Mouse (Mus musculus) left cerebral cortex, postnatal 25 days (tissue): Measurements from ENCODE around the gene Gm37240. TPM values are rescaled to one million over a fixed set of nuclear protein-coding genes. Genes with fewer than 3 reads are reported as not detected.

ENCODE experiments used
- DNase-seq, 2 experiments: peaks; one replicate each; pipeline ENCODE4 v3.0.0; 2022; ENCODE audit warnings: low spot score in 2 of 2, mixed read lengths in 1 of 2
- intact Hi-C: fragments of 180-260 bp; cut with DNase I; formaldehyde crosslinking; loops from one replicate; pipeline ENCODE4 v1.15.1; 2025
- total RNA-seq, 2 experiments: library from RNA; stranded (reverse); gene quantifications; 2 replicates each; pipeline ENCODE4 v1.2.3; 2021

Gm37240 gene
- total RNA-seq, 2 experiments from 2014 or later: 0.69 to 2.2 TPM

DNA sequence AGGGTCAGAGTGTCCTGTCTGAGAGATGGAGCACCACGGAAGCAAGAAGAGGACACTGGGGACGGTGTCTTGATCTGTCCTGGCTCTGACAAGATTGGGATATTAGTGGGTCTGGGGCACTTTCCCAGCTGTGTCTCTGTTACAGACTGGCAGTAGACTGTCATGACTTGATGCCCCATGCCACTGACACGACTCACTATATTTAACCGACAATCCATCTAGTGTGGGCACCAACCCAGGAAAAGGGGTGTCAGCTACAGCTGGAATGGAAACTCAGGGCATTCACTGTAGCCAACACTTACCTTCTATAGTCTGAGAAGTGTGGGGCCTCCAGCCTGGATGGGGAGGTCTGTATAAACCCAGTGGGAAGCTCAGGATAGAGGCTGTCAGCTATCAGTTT, 681.4 kb downstream of the Gm37240 start:
- intact Hi-C loops: no loop called here
- DNase-seq: no peak

DNA sequence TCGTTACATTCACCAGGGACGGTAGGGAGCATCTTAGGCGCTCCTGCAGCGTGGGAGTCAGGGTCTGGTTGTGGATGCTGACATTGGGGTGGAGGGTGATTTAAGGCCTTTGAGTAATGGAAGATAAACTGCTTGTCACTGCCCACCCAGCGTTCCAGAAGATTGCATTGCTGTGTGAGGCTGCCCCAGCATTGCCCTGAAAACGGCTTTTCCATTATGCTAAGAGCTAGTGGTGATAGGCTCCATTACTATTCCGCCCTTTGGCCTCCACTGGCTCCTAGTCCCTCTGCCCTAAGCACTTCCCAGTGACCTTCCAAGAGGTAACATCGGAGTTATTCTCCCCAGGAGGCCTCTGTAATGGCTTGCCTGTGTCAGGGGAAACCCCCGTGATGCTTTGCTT, 683.7 kb downstream of the Gm37240 start:
- no peak for DNase-seq
- intact Hi-C loops: no loop called here

DNA sequence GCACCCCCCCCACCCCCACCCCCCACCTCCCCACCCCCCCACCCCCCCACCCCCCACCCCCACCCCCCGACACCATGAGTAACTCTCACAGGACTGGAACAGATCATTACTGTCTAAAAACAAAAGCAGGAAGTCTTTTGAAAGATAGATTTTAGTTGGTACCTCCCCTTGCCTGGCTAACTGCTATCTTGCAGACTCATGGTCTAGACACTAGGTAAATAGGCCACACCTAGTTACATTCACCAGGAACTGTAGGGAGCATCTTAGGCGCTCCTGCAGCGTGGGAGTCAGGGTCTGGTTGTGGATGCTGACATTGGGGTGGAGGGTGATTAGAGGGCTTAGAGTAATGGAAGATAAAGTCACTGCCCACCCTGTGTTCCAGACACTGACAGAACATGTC, 684.6 kb downstream of the Gm37240 start:
- no peak for DNase-seq
- intact Hi-C loops: no loop called here

- intact Hi-C loops: no loop called here
- DNase-seq: peak in 1 of 2 experiments; percentile 83
Measured at GRCm38 (mm10) chr3:85201785-85202184, 685.5 kb downstream of the Gm37240 start.

- no peak for DNase-seq
- intact Hi-C loops: no loop called here
Measured at GRCm38 (mm10) chr3:85198496-85198895, 688.8 kb downstream of the Gm37240 start.

DNA sequence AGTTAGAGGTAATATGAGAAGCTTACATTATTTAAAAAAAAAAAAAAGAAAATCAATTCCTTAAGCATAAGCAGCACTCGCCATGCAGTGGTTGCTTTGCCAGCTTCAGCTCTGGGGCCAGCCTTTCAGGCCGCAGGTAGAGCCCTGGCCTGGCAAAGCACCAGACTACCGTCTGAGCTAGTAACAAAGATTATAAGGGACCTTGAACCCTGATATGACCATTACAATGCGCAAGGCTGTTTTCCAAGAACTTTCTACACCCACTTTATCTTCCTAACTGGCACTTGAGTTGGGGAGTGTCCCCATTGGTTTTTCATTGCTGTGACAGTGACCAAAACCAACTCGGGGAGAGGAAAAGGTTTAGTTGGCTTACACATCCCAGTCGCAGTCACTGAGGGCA, 690.2 kb downstream of the Gm37240 start:
- intact Hi-C loops: no loop called here
- no peak for DNase-seq

DNA sequence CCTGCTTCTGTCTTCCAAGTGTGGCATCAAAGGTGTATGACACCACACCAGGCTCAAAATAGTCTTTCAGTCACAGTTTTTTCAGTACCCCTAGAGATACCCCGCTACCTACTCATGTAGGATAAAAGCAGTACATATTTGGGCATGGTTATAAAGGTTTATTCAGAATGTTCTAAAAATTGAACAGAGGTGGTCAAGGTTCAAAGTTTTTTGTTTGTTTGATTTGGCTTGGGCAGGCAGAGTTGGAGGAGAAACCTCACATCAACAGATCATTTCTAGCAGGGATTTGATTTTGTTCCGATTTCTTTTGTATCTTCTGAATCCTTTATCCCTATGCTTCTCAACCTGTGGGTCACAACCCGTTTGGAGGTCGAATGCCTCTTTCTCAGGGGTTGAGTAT, 690.7 kb downstream of the Gm37240 start:
- intact Hi-C loops: no loop called here
- DNase-seq: no peak

DNA sequence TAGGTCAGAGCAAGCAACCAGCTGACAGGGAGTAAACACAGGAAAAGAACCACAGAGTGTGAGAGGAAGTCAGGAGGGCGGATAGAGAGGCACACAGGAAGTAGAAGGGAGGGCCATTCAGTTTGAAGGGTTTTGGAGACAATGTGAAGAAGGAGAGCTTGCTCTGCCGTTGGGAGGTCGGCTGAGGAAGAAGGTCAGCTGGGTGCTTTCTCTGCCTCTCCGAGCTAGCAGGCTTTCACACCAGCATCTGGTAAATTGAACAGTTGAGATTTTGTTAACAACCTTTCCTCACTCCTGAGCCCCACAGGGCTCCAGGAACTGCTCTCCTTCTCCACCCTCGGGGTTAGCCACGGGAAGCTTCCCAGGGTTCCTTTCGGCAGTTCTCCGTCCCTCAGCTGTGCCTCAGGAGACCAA, 692.2 kb downstream of the Gm37240 start:
- intact Hi-C loops: no loop called here
- no peak for DNase-seq

GRCm38 (mm10) chr3:85189791-85190190, 697.5 kb downstream of the Gm37240 start:
- DNase-seq: no peak
- intact Hi-C loops: loop anchor here (5.0 kb wide), 4 partner anchors 162 to 383 kb away; partner anchors contain the start of gene Gatb

- peak; percentile 40 to 85 for DNase-seq
- intact Hi-C loops: loop anchor here (5.0 kb wide), 4 partner anchors 161 to 384 kb away; partner anchors contain the start of gene Gatb
Measured at GRCm38 (mm10) chr3:85188364-85188763, 699.0 kb downstream of the Gm37240 start.

- intact Hi-C loops: loop anchor here (2.0 to 5.0 kb wide), 6 partner anchors 42 to 386 kb away; partner anchors contain the start of gene Gatb
- DNase-seq: peak; percentile 45 to 69
Measured at GRCm38 (mm10) chr3:85186661-85187076, 700.6 kb downstream of the Gm37240 start.

DNA sequence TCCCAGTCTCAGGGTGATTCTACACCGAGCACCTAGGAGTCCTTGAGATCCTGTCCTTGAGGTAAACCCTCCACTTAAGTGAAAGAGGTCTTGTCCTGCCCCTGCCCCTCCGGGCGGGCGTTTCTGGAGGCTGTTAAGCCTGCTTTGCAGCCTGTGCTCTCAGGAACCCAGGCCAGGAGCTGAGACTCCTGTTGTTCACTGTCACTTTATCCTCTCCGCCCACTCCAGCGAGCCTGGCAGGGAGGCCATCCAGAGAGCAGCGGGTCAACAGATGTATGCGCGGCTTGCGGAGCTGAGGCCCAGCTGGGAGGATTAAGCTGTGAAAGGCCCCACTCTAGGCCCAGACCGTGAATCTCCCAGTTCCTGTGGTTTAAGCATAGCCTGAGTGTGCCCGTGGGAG, 701.5 kb downstream of the Gm37240 start:
- DNase-seq: no peak
- intact Hi-C loops: loop anchor here (2.0 to 5.0 kb wide), 6 partner anchors 41 to 386 kb away; partner anchors contain the start of gene Gatb

GRCm38 (mm10) chr3:85184916-85185315, 702.4 kb downstream of the Gm37240 start:
- intact Hi-C loops: loop anchor here (5.0 kb wide), 4 partner anchors 158 to 387 kb away; partner anchors contain the start of gene Gatb
- DNase-seq: peak in 1 of 2 experiments; percentile 26

- DNase-seq: no peak
- intact Hi-C loops: no loop called here
Measured at GRCm38 (mm10) chr3:85184151-85184550, 703.2 kb downstream of the Gm37240 start.

DNA sequence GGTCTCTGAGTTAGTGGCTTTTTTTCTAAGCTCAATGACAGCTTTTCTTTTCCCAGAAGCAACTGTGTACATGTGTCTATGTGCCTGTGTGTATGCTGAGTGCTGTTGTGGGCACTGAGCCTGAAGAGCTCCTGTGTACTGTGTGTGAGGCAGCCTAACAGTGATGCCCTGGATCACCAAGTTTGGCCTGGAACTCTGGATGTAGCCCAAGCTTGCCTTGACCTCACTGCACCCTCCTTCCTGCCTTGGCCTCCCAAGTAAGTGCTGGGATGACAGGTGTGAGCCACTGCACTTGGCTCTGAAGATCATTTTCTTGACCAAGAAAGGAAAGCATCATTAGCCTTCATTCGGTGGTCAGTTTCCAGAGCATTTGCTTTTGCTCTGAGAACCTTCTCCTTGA, 710.6 kb downstream of the Gm37240 start:
- no peak for DNase-seq
- intact Hi-C loops: no loop called here

- DNase-seq: no peak
- intact Hi-C loops: no loop called here
Measured at GRCm38 (mm10) chr3:85174542-85175469, 712.5 kb downstream of the Gm37240 start.

GRCm38 (mm10) chr3:85173441-85174071, 713.8 kb downstream of the Gm37240 start:
- no peak for DNase-seq
- intact Hi-C loops: no loop called here

DNA sequence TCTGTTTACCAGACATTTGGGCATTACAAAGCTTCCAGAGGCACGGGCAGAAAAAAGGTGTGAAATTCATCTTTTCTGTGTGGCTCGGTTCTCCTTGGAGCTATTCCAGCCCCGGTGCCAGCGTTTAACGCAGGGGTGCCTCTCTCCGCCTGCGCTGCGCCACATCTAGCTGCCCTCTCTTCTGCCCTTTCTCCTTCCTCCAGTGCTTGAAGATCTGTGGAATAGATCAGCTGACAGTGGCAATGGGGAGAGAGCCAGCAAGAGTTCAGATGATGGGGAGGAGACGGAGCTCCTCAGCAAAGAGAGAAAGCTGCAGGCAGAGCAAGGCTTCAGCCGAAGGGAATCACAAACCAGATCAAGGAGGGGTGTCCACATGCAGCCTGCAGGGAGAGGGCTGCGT, 714.8 kb downstream of the Gm37240 start:
- DNase-seq: peak in 1 of 2 experiments; percentile 23
- intact Hi-C loops: no loop called here

DNA sequence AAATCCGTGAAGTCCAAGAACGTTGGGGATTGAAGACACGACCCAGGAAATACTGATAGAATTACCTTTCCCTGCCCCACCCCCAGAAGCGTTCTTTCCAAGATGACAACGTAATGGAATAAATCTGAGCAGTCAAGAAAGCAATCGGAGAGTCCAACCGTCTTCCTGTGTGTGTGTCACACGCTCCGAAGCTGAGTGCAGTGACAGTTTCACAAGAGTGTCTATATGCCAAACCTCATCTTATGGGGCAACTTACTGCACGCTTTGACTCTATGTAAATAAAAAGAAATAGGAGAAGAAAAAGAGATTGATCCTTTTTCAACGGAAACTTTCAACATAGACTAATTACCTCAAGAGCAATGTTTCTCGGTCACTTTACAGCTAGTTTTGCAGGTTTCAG, 715.2 kb downstream of the Gm37240 start:
- intact Hi-C loops: no loop called here
- DNase-seq: no peak

DNA sequence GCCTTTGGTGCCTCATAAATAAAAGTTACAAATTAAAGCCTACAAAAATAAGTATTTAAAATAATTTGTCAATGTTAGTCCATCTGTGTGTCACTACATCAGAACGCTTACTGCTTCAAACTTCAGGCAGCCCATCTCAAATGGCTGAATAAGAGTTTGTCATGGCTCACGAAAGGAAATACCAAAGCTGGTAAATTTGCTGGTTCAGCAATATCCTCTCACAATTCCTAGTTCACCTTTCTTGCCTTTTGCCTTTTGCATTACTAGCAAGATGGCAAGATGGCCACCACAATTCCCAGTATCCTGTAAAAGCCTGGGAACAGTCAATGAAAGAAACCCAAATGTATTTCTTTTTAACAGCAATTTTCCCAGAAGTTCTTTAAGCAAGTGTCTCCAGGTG, 718.5 kb downstream of the Gm37240 start:
- intact Hi-C loops: no loop called here
- DNase-seq: no peak

- intact Hi-C loops: no loop called here
Measured at GRCm38 (mm10) chr3:85164931-85165330, 722.4 kb downstream of the Gm37240 start.

More at GRCm38 (mm10) chr3:85164931-85165330, 722.4 kb downstream of the Gm37240 start:
- DNase-seq: no peak
